In genomic region chrX:153359331-153360215, GRCm38 (mm10) we compare ENCODE assay signal across 8 mouse cellular contexts.
DNase-seq lines count a peak whose midpoint lies in the region; ATAC-seq and TF ChIP-seq lines count a peak whose summit lies in the region.

No protein-coding gene starts in this region.

- 14% methylated on average over 43 of the region's 43 CpGs for WGBS in forebrain, embryonic 13.5 days

- H3K36me3 ChIP-seq in E14TG2a.4 (ENCODE audit: insufficient read depth, low read length): no peaks in the 10 kb centered on the region
- no peaks in the 10 kb centered on the region for H3K36me3 ChIP-seq in forebrain, embryonic 13.5 days (ENCODE audit: poor library complexity, severe bottlenecking)

- DNase-seq in c-Kit-positive CD71-positive TER-119-negative erythroid progenitor cells, embryonic 14.5 days (ENCODE audit: low read depth): peak; percentile 32
- DNase-seq in heart, postnatal 4 days: peak; percentile 27
- DNase-seq in layer of hippocampus, adult 8-10 months (ENCODE audit: low spot score in 2 of 2): peak; percentile 5 to 6
- peak; percentile 55 for DNase-seq in lung, postnatal 10 days
- peak; percentile 11 for DNase-seq in ovary, adult 18-20 months (ENCODE audit: low spot score)
- peak; percentile 36 for DNase-seq in thymus, postnatal 0 days (ENCODE audit: low spot score)

- ATAC-seq in forebrain, embryonic 13.5 days: peak; percentile 75

- peaks cover 55% of the 10 kb centered on the region for H3K4me1 ChIP-seq in E14TG2a.4 (replicated peaks; ENCODE audit: low read depth, low read length)
- H3K4me1 ChIP-seq in forebrain, embryonic 13.5 days: 0 out of 2 replicates have a peak, but pooled peaks cover 11% of the 10 kb centered on the region

- peak overlapping the region; percentile 66 for H3K4me2 ChIP-seq in forebrain, embryonic 13.5 days

- no peak overlapping the region for H3K27ac ChIP-seq in forebrain, embryonic 13.5 days

- no peak for TF ChIP-seq CTCF in E14TG2a.4 (conservative IDR thresholded peaks at IDR 0.05; ENCODE audit: low read length)

- H3K4me3 ChIP-seq in E14TG2a.4 (replicated peaks; ENCODE audit: low read length): peak overlapping the region; percentile 78
- H3K4me3 ChIP-seq in forebrain, embryonic 13.5 days: peak overlapping the region; percentile 47

- no peaks in the 10 kb centered on the region for H3K27me3 ChIP-seq in E14TG2a.4 (ENCODE audit: insufficient read depth, low read length)
- no peaks in the 10 kb centered on the region for H3K27me3 ChIP-seq in forebrain, embryonic 13.5 days

- H3K9ac ChIP-seq in forebrain, embryonic 13.5 days: peak overlapping the region; percentile 62

- H3K9me3 ChIP-seq in E14TG2a.4 (ENCODE audit: low read length): no peaks in the 10 kb centered on the region
- no peaks in the 10 kb centered on the region for H3K9me3 ChIP-seq in forebrain, embryonic 13.5 days (replicated peaks)
